Mouse (Mus musculus): ENCODE data around the gene 3100002H09Rik. TPM values are rescaled to one million over a fixed set of nuclear protein-coding genes. Genes with fewer than 3 reads are reported as not detected.
A peak's percentile ranks its signal among the peaks of the same experiment; 100 is the strongest.

3100002H09Rik gene
- polyA plus RNA-seq, 1 experiment, result 0.36 TPM

DNA sequence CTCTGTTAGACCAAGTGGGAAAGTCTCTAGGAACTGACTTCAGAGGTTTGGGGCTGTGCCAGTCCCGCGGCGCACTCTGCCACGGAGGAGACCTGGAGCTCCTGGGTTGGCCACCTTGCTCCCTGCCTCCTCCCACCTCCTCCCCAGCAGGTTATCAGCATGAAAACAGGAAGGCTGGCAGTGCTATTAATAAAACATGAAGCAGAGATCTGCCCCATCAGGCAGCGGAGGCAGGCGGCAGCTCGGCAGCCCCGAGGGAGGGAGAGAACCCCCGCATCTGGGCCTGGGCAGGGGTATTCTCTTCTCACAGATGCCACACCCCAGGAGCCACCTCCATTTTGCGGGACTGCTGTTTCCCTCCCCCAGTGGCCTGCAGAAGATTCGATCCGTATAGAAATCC lies 29.1 kb upstream of the 3100002H09Rik start:
- no peak for DNase-seq (ENCODE audit: low read depth)
- TF ChIP-seq CTCF (IDR thresholded peaks at IDR 0.05; ENCODE audit: borderline replicate concordance, extremely low read depth, insufficient read depth, insufficient read length) (no peak), POLR2A (IDR thresholded peaks at IDR 0.05; ENCODE audit: borderline replicate concordance, extremely low read depth, insufficient read depth, insufficient read length, poor library complexity, severe bottlenecking) (no peak)

DNA sequence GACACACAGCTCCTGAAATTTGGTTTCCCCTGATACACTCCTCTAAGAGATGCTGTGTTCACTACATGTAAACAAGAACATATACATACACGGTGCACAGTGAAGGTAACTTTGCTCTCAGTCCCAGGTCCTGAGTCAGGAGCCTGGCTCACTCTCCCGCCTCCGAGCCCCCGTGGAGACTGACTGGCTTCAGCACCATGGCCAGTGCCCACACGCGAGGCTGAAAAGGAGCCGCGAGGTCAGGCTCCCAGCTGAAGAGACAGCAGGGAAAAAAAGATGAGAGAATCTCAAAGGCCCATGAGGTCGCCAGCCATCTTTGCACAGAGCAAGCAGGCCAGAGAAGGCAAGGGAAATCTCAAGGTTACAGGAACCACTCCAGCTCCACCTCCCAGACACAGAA lies 22.7 kb upstream of the 3100002H09Rik start:
- no peak for TF ChIP-seq CTCF (IDR thresholded peaks at IDR 0.05; ENCODE audit: borderline replicate concordance, extremely low read depth, insufficient read depth, insufficient read length)
- TF ChIP-seq POLR2A (IDR thresholded peaks at IDR 0.05; ENCODE audit: borderline replicate concordance, extremely low read depth, insufficient read depth, insufficient read length, poor library complexity, severe bottlenecking), result no peak
- DNase-seq (ENCODE audit: low read depth), result no peak

DNA sequence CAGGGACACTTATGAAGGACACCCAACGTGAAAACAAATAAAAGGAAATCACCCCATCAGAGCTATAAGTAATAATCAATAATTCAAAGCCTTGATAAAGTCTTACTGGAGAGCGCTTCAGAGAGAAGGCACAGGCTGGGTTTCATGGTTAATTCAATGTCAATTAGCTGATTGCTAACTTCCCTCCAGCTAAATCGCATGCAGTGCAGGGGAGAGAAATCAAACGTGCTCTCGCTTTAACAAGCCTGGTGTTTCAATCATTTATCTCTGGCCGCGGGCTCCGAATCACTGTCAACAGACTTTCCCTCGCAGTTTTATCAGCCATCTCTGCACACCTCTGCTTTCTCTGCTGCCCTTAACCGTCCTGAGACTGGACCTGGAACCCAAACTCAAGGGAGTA lies 22.3 kb upstream of the 3100002H09Rik start:
- DNase-seq (ENCODE audit: low read depth), result peak; percentile 58
- TF ChIP-seq CTCF (IDR thresholded peaks at IDR 0.05; ENCODE audit: borderline replicate concordance, extremely low read depth, insufficient read depth, insufficient read length) (no peak), POLR2A (IDR thresholded peaks at IDR 0.05; ENCODE audit: borderline replicate concordance, extremely low read depth, insufficient read depth, insufficient read length, poor library complexity, severe bottlenecking) (no peak)

DNA sequence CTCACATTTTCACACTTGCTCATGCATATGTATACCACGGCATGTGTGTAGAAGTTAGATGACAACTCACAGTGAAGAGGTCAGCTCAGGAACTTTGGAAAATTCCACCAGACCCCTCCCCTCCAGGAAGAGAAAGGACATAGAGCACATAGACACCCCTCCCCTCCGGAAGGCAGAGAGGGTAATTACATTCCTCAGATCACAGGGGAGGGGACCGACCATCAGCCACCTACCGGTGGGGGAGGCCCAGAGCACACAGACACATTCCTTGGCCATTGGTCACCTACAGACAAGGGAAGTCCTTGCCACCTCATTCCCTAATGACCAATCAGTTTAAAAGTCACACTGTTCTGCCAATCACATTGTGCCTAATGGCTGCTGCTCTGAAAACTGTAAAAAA lies 20.9 kb upstream of the 3100002H09Rik start:
- DNase-seq (ENCODE audit: low read depth), result no peak
- no peak for TF ChIP-seq CTCF (IDR thresholded peaks at IDR 0.05; ENCODE audit: borderline replicate concordance, extremely low read depth, insufficient read depth, insufficient read length)
- no peak for TF ChIP-seq POLR2A (IDR thresholded peaks at IDR 0.05; ENCODE audit: borderline replicate concordance, extremely low read depth, insufficient read depth, insufficient read length, poor library complexity, severe bottlenecking)

DNA sequence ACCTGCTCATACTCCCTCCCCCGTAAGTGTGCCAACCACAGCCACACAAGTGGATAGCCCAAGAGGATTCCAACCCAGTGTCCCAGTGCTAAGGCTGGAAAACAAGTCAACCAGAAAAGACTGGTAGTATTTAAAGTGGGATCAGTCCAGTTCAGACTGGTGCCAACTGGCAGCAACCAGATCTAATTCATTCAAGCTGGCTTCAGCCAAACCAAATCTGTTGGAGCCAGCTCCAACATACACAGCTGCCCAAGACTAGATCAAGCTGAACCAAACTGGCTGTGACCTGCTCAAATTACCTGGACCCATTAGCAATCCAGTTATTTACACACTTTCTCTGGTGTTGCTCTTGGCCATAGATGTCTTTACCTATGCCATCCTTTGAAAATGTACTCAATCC lies 16.2 kb upstream of the 3100002H09Rik start:
- peak; percentile 71 for DNase-seq (ENCODE audit: low read depth)
- no peak for TF ChIP-seq POLR2A (IDR thresholded peaks at IDR 0.05; ENCODE audit: borderline replicate concordance, extremely low read depth, insufficient read depth, insufficient read length, poor library complexity, severe bottlenecking)
- TF ChIP-seq CTCF (IDR thresholded peaks at IDR 0.05; ENCODE audit: borderline replicate concordance, extremely low read depth, insufficient read depth, insufficient read length), result no peak

DNA sequence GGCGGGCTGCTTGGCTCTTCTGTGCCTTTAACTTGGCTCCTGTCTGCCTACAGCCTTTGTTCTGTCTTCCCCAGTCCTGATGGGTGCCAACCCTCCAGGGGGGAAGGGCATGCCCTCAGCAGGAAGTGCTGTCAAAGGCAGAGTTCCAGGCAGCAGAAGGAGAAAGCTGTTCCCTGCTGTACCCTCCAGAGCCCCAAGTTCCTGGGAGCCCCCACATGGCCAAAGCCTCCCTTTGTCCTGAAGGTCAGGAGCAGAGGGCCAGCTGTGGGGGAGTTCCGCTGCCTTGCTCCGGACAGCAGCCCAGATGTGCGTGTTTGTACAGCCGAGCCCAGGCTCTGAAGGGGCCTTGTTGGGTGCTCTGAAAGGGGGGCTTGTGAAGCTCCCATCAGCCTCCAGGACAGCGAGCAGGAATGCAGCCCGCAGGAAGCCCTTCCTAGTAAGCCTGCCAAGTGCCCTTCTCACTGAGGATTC lies 13.5 kb upstream of the 3100002H09Rik start:
- TF ChIP-seq CTCF (IDR thresholded peaks at IDR 0.05; ENCODE audit: borderline replicate concordance, extremely low read depth, insufficient read depth, insufficient read length) (no peak), POLR2A (IDR thresholded peaks at IDR 0.05; ENCODE audit: borderline replicate concordance, extremely low read depth, insufficient read depth, insufficient read length, poor library complexity, severe bottlenecking) (no peak)
- DNase-seq (ENCODE audit: low read depth), result peak; percentile 54

DNA sequence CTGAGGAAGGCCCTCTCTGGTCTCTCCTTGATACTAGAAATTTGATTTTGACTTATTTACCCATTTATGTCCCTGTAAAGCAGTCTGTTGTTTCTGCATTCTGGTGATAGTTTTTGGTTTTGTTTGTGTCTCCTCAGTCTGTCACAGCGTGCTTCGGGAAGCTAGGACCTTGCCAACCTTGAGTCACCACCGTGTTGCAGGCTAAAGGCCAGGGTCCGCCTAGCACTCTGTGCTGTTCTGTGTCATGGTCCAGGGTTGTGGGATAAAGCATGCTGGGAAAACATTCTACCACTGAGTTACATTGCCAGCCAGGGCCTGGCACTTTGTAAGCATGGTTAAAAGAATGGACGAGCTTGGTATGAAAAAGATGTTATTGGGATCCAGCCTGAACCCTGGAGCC lies 12.0 kb upstream of the 3100002H09Rik start:
- no peak for TF ChIP-seq CTCF (IDR thresholded peaks at IDR 0.05; ENCODE audit: borderline replicate concordance, extremely low read depth, insufficient read depth, insufficient read length)
- no peak for TF ChIP-seq POLR2A (IDR thresholded peaks at IDR 0.05; ENCODE audit: borderline replicate concordance, extremely low read depth, insufficient read depth, insufficient read length, poor library complexity, severe bottlenecking)
- no peak for DNase-seq (ENCODE audit: low read depth)

DNA sequence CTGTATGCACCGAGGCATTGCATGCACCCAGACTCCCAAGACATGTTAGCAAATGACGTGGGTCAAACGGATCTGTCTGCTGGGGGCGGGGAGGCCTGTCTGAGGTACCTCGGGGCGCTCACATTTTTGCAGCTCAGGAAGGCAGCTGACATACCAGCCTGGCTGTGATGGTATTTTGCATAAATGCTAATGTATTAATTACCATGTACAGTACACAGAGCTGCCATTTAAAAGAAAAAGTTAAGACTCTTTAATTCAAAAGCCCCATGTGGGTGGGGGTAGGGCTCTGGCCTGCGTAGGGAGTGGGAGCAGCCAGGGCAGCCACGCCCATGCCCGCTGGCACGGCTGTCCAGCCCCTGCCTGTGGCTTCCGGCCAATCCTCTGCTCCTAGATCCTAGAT lies 10.8 kb upstream of the 3100002H09Rik start:
- DNase-seq (ENCODE audit: low read depth), result peak; percentile 53
- TF ChIP-seq CTCF (IDR thresholded peaks at IDR 0.05; ENCODE audit: borderline replicate concordance, extremely low read depth, insufficient read depth, insufficient read length), result no peak
- no peak for TF ChIP-seq POLR2A (IDR thresholded peaks at IDR 0.05; ENCODE audit: borderline replicate concordance, extremely low read depth, insufficient read depth, insufficient read length, poor library complexity, severe bottlenecking)

DNA sequence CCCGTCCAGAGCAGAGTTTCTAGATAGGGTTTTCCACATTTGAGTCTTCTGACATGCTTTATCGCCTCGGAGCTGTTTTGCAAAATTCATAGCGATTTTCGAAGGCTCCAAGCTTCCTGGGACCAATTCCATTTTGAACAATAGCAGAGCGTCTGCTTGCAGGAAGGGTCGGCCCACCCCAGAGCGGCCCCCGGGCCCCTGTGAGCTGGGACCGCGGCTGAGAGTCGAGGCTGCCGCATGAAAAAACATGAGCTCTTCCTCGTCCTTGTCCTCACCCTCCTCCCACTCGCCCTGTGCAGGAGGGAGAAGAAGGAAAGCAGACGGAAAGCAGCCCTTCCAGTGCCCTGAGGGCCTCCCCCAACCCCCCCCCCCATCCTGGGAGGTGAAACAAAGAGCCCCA lies 8.0 kb upstream of the 3100002H09Rik start:
- TF ChIP-seq POLR2A (IDR thresholded peaks at IDR 0.05; ENCODE audit: borderline replicate concordance, extremely low read depth, insufficient read depth, insufficient read length, poor library complexity, severe bottlenecking) (no peak), CTCF (IDR thresholded peaks at IDR 0.05; ENCODE audit: borderline replicate concordance, extremely low read depth, insufficient read depth, insufficient read length) (no peak)
- DNase-seq (ENCODE audit: low read depth), result peak; percentile 42

DNA sequence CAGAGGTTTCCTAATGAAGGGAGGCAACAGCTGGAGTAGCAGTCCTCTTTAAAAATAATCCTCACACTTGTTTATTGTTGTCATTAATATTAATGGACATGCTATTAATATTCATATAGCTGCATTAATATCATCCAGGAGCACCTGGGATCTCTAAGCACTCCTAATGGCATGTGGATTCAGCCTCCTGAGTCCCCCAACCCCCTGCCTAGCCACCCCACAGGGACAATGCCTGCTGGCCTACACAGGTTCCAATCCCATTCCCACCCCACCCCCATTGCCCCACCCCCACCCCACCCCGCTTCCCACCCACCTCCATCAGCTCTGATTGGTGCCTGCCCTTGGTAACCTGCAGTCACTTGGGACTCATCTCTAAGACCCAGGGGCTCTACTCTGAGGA lies 6.0 kb upstream of the 3100002H09Rik start:
- DNase-seq (ENCODE audit: low read depth), result no peak
- TF ChIP-seq POLR2A (IDR thresholded peaks at IDR 0.05; ENCODE audit: borderline replicate concordance, extremely low read depth, insufficient read depth, insufficient read length, poor library complexity, severe bottlenecking), result no peak
- TF ChIP-seq CTCF (IDR thresholded peaks at IDR 0.05; ENCODE audit: borderline replicate concordance, extremely low read depth, insufficient read depth, insufficient read length), result no peak

DNA sequence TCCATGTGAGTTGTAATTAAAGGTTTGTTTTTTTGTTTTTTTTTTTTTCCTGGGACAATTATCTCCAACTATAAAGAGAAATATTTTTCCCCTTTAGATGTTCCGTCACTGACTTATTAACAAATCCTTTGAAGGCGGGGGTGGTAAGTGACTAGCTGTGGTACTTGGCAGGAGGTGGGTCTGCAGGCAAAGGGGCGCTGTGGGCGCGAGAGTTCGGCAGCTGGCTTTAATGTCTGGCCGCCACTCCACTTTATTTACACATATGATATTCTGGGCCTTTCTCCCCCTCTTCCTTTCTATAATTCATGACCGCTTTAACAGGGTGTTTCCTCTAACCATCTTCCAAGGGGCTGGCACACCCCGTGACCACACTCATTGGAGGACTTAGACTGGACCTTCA lies 5.4 kb upstream of the 3100002H09Rik start:
- DNase-seq (ENCODE audit: low read depth), result peak; percentile 76
- TF ChIP-seq POLR2A (IDR thresholded peaks at IDR 0.05; ENCODE audit: borderline replicate concordance, extremely low read depth, insufficient read depth, insufficient read length, poor library complexity, severe bottlenecking), result no peak
- no peak for TF ChIP-seq CTCF (IDR thresholded peaks at IDR 0.05; ENCODE audit: borderline replicate concordance, extremely low read depth, insufficient read depth, insufficient read length)

DNA sequence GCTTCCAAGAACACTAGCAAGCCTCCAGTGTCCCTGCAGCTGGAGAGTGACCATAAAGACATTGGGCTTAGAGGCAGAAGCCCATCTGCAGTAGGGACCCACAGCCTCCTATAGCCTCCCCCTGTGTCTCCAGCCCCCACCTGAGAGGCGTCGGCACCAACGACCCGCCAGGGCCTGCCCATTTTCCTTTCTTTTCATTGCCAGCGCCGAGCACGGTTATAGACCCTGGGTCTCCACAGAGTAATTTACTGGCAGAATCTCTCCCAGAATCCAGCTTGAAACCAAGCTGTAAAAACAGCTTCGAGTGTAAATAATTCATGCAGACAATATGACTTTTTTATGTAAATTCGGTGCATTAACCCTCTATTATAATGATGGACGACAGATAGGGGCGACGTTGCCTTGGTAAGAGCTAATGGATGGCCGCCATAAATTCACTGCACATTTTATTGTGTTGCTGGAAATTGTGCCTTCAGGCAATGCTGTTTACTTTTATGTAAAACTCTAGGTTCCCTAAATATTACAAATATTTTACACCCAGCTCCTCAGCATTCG lies 4.9 kb upstream of the 3100002H09Rik start:
- TF ChIP-seq POLR2A (IDR thresholded peaks at IDR 0.05; ENCODE audit: borderline replicate concordance, extremely low read depth, insufficient read depth, insufficient read length, poor library complexity, severe bottlenecking) (no peak), CTCF (IDR thresholded peaks at IDR 0.05; ENCODE audit: borderline replicate concordance, extremely low read depth, insufficient read depth, insufficient read length) (no peak)
- peak; percentile 57 for DNase-seq (ENCODE audit: low read depth)
